Mouse (Mus musculus): ENCODE measurements around the gene Hoxb5. TPM values are rescaled to one million over a fixed set of nuclear protein-coding genes. Genes with fewer than 3 reads are reported as not detected.

Hoxb5 gene
- total and polyA plus RNA-seq, 3 experiments: 0.18 to 0.23 TPM; not detected in 1

DNA sequence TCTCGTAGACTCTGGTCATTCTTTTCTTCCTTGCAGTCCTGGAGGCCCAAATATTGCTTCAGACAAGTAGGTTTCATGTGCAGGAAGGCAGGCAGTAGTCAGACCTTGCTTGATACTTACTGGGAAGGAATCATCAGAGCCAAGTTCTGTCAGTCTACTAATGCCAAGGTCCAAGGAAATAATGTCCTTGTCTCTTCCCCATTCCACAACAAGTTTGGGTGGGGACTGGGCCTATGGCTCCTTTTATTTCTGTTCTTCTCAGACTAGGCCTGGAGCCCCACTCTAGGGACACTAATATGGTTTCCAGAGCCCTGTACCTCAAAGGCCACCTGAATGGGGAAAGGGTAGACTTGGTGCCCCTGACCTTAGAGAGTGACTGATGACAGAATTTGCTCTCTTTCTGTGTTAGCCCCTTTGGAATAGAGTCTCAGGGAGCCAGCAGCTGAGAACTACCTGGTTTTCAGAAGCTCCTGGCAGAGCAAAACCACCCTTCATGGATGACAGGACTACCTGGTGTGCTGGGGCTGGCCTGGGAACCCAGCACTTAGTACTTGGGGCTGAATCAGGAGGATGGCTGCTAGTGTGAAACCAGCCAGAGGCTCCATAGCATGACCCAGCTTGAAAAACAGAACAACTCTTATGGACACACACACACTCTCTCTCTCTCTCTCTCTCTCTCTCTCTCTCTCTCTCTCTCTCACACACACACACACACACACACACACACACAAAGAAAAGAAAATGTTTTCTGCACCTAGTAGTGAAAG, 14.5 kb upstream of the Hoxb5 start:
- peaks cover 1% of the 10 kb centered on the region; the same call in 1 of the 2 replicates for H3K4me1 ChIP-seq (ENCODE audit: control insufficient read depth, insufficient read depth, low read length)
- intact Hi-C loops (cut with DNase I): loop anchor here (10.0 kb wide), 2 partner anchors 284 to 436 kb away; partner anchors contain the start of gene Igf2bp1
- no peak for TF ChIP-seq EP300 (IDR thresholded peaks at IDR 0.05; ENCODE audit: insufficient read depth, low read depth, low read length)
- H3K27me3 ChIP-seq (ENCODE audit: control insufficient read depth, insufficient read depth, low read length): peaks cover 50% of the 10 kb centered on the region
- WGBS: 14% methylated on average over 1 of the region's 1 CpGs
- H3K4me3 ChIP-seq: no peak overlapping the region
- DNase-seq: no peak
- no peaks in the 10 kb centered on the region for H3K79me2 ChIP-seq (replicated peaks; ENCODE audit: control insufficient read depth, insufficient read depth, low read length)
- H3K27ac ChIP-seq: no peak overlapping the region
- no peaks in the 10 kb centered on the region for H3K36me3 ChIP-seq (ENCODE audit: control insufficient read depth, insufficient read depth, low read length)
- no peak overlapping the region for H3K9ac ChIP-seq (ENCODE audit: low read depth, low read length)

DNA sequence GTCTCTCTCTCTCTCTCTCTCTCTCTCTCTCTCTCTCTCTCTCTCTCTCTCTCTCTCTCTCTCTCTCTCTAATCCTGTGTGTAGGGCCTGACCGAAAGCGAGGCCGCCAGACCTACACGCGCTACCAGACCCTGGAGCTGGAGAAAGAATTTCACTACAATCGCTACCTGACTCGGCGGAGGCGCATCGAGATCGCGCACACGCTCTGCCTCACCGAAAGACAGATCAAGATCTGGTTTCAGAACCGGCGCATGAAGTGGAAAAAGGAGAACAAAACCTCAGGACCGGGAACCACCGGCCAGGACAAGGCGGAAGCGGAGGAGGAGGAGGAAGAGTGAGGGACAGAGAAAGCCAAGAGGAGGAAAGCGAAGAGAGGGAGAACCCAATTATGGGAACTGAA, 13.8 kb upstream of the Hoxb5 start:
- no peaks in the 10 kb centered on the region for H3K36me3 ChIP-seq (ENCODE audit: control insufficient read depth, insufficient read depth, low read length)
- intact Hi-C loops (cut with DNase I): loop anchor here (10.0 kb wide), 2 partner anchors 284 to 436 kb away; partner anchors contain the start of gene Igf2bp1
- TF ChIP-seq EP300 (IDR thresholded peaks at IDR 0.05; ENCODE audit: insufficient read depth, low read depth, low read length) (no peak), POLR2A (IDR thresholded peaks at IDR 0.05; ENCODE audit: insufficient read depth, low read depth, low read length) (no peak), CTCF (IDR thresholded peaks at IDR 0.05) (no peak)
- 6% methylated on average over 21 of the region's 21 CpGs for WGBS
- H3K4me3 ChIP-seq: no peak overlapping the region
- no peaks in the 10 kb centered on the region; the same call in 1 of the 2 replicates for H3K4me1 ChIP-seq (ENCODE audit: control insufficient read depth, insufficient read depth, low read length)
- no peaks in the 10 kb centered on the region for H3K79me2 ChIP-seq (replicated peaks; ENCODE audit: control insufficient read depth, insufficient read depth, low read length)
- H3K9ac ChIP-seq (ENCODE audit: low read depth, low read length): no peak overlapping the region
- H3K27me3 ChIP-seq (ENCODE audit: control insufficient read depth, insufficient read depth, low read length): peaks cover 49% of the 10 kb centered on the region
- no peak overlapping the region for H3K27ac ChIP-seq
- no peak for DNase-seq

DNA sequence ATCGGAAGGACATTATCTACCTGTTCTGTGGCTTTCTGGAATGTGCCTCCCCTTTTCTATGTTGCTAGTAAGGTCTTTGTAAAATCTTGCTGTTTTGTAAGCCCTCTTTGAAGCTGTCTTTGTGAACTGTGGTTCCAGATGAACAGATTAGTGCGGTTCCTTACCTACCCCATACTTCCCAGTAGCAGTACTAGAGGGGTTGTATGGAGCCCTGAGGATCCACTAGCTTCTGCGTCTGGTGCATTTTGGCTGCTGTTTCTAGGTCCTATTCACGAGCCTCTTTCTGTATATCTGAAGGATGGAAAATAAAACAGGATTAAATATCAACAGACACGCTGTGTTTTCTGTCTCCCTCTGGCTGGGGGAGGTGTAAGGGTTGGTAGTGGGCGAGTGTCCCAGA, 13.3 kb upstream of the Hoxb5 start:
- intact Hi-C loops (cut with DNase I): loop anchor here (10.0 kb wide), 2 partner anchors 285 to 435 kb away; partner anchors contain the start of gene Igf2bp1
- no peaks in the 10 kb centered on the region for H3K36me3 ChIP-seq (ENCODE audit: control insufficient read depth, insufficient read depth, low read length)

DNA sequence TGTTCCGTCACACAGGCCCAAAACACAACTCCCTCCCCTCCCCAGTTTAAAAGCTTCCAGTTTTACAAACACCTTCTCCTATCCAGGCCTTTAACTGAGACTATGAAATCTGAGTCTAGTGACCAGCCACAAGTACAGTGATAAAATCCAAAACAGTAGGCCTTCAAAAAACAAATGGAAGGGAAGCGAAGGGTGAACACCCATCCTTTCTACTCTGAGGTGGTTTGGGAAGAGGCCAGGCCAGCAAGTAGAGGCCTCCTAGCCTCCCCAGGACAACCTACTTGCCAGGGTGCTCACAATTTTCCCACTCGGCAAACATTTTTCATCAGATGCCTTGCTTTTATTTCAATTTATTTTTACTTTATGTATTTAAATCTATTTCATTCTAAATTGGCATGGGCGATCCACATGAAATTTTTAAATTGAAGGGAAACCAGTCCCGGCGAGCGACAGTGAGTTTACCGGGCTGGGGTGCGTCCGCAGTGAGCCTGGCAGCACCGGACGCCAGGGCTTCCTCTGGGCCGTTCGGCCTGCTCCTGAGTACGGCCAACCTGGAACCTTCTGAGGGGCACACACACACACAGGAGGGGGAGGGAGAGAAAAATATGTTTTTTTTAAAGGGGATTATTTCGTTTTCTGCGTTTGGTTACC, 12.3 kb upstream of the Hoxb5 start:
- Histone ChIP-seq H3K79me2 (replicated peaks; ENCODE audit: control insufficient read depth, insufficient read depth, low read length) (no peaks in the 10 kb centered on the region), H3K4me1 (ENCODE audit: control insufficient read depth, insufficient read depth, low read length) (no peaks in the 10 kb centered on the region), H3K36me3 (ENCODE audit: control insufficient read depth, insufficient read depth, low read length) (no peaks in the 10 kb centered on the region), H3K9ac (ENCODE audit: low read depth, low read length) (no peak overlapping the region), H3K4me3 (no peak overlapping the region), H3K27ac (no peak overlapping the region), H3K27me3 (ENCODE audit: control insufficient read depth, insufficient read depth, low read length) (peaks cover 47% of the 10 kb centered on the region)
- no peak for DNase-seq
- intact Hi-C loops (cut with DNase I): no loop called here
- TF ChIP-seq EP300 (IDR thresholded peaks at IDR 0.05; ENCODE audit: insufficient read depth, low read depth, low read length) (no peak), CTCF (IDR thresholded peaks at IDR 0.05) (no peak), POLR2A (IDR thresholded peaks at IDR 0.05; ENCODE audit: insufficient read depth, low read depth, low read length) (no peak)
- WGBS: 29% methylated on average over 17 of the region's 17 CpGs

More for the DNA sequence above, 13.3 kb upstream of the Hoxb5 start:
- no peak for DNase-seq
- H3K27me3 ChIP-seq (ENCODE audit: control insufficient read depth, insufficient read depth, low read length): peaks cover 48% of the 10 kb centered on the region
- no peaks in the 10 kb centered on the region for H3K79me2 ChIP-seq (replicated peaks; ENCODE audit: control insufficient read depth, insufficient read depth, low read length)
- TF ChIP-seq CTCF (IDR thresholded peaks at IDR 0.05) (no peak), POLR2A (IDR thresholded peaks at IDR 0.05; ENCODE audit: insufficient read depth, low read depth, low read length) (no peak), EP300 (IDR thresholded peaks at IDR 0.05; ENCODE audit: insufficient read depth, low read depth, low read length) (no peak)
- no peak overlapping the region for H3K4me3 ChIP-seq
- H3K4me1 ChIP-seq (ENCODE audit: control insufficient read depth, insufficient read depth, low read length): no peaks in the 10 kb centered on the region; the same call in 1 of the 2 replicates
- 20% methylated on average over 6 of the region's 6 CpGs for WGBS
- H3K27ac ChIP-seq: no peak overlapping the region
- no peak overlapping the region for H3K9ac ChIP-seq (ENCODE audit: low read depth, low read length)

GRCm38 (mm10) chr11:96291681-96292564, 11.2 kb upstream of the Hoxb5 start, which contains the start of gene Hoxb6:
TSS of gene Hoxb6 (plus strand) at chr11:96292476.
- no peak for DNase-seq
- H3K4me3 ChIP-seq: no peak within 1 kb of the TSS
- H3K4me1 ChIP-seq (ENCODE audit: control insufficient read depth, insufficient read depth, low read length): no peaks in the 10 kb centered on the region
- H3K27ac ChIP-seq: no peak within 1 kb of the TSS
- 5% methylated on average over 22 of the region's 22 CpGs for WGBS
- no peaks in the 10 kb centered on the region for H3K79me2 ChIP-seq (replicated peaks; ENCODE audit: control insufficient read depth, insufficient read depth, low read length)
- H3K9ac ChIP-seq (ENCODE audit: low read depth, low read length): no peak within 1 kb of the TSS
- intact Hi-C loops (cut with DNase I): no loop called here
- H3K36me3 ChIP-seq (ENCODE audit: control insufficient read depth, insufficient read depth, low read length): no peaks in the 10 kb centered on the region
- TF ChIP-seq CTCF (IDR thresholded peaks at IDR 0.05): no peak
- TF ChIP-seq EP300 (IDR thresholded peaks at IDR 0.05; ENCODE audit: insufficient read depth, low read depth, low read length): no peak
- no peak for TF ChIP-seq POLR2A (IDR thresholded peaks at IDR 0.05; ENCODE audit: insufficient read depth, low read depth, low read length)
- H3K27me3 ChIP-seq (ENCODE audit: control insufficient read depth, insufficient read depth, low read length): peaks cover 43% of the 10 kb centered on the region

Data from heart, adult 2 months (tissue).